Mouse (Mus musculus): ENCODE data around the gene Fam184b. TPM values are rescaled to one million over a fixed set of nuclear protein-coding genes. Genes with fewer than 3 reads are reported as not detected.
A peak's percentile ranks its signal among the peaks of the same experiment; 100 is the strongest.

Gene Fam184b
- polyA plus RNA-seq, 1 experiment from 2014 or later: 0.06 TPM

DNA sequence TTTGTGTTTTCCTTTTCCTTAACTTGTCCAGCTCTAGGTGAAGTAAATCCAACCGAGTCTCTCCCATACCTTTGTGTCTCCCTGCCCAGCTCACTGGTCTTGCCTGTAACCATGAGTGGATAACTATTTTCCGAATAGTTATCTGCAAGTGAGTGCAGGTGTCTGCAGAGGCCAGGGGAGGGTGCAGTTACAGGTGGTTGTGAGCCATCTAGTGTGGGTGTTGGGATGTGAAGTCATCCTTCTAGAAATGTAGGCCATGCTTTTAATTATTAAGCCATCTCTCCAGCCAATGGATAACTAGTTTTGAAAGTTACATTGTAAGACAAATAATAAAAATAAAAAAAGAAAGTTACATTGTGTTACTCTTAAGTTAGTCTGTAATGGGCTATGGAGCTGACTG lies 125.9 kb downstream of the Fam184b start:
- H3K4me3 ChIP-seq (replicated peaks): no peak overlapping the region
- no peak overlapping the region for H3K27ac ChIP-seq (replicated peaks)
- no peaks in the 10 kb centered on the region for H3K9me3 ChIP-seq (replicated peaks)
- no peak overlapping the region for H3K4me2 ChIP-seq
- H3K36me3 ChIP-seq (replicated peaks): peaks cover 19% of the 10 kb centered on the region; the same call in 1 of the 2 replicates
- H3K27me3 ChIP-seq: no peaks in the 10 kb centered on the region
- no peak for ATAC-seq (ENCODE audit: insufficient read depth)
- WGBS (ENCODE audit: insufficient replicate concordance): 70% methylated on average over 2 of the region's 2 CpGs
- H3K4me1 ChIP-seq (replicated peaks): no peaks in the 10 kb centered on the region
- H3K9ac ChIP-seq: no peak overlapping the region

DNA sequence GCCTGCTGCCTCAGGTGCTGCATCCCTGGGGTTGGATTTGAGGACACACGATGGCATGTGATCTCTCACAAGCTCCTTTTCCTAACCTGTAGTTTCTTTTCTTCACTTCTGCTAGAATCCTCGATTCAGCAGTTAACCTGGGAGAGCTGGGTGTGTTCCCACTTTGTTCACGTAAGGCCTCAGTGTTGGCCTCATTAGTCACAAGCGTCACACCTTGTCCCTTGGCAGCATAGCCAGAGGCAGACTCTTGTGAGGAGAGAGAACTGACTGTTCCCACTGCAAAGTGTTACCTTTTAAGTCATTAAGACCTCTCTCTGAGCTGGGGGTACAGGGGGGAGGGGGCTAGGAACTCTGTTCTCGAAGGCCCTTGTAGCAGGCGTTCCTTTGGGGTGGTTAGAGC lies 126.5 kb downstream of the Fam184b start:
- no peak overlapping the region for H3K4me2 ChIP-seq
- H3K27ac ChIP-seq (replicated peaks): no peak overlapping the region
- H3K4me1 ChIP-seq (replicated peaks): no peaks in the 10 kb centered on the region
- no peaks in the 10 kb centered on the region for H3K9me3 ChIP-seq (replicated peaks)
- peaks cover 21% of the 10 kb centered on the region for H3K36me3 ChIP-seq (replicated peaks)
- WGBS (ENCODE audit: insufficient replicate concordance): 76% methylated on average over 6 of the region's 6 CpGs
- no peak for ATAC-seq (ENCODE audit: insufficient read depth)
- H3K9ac ChIP-seq: no peak overlapping the region
- no peak overlapping the region for H3K4me3 ChIP-seq (replicated peaks)
- no peaks in the 10 kb centered on the region for H3K27me3 ChIP-seq

DNA sequence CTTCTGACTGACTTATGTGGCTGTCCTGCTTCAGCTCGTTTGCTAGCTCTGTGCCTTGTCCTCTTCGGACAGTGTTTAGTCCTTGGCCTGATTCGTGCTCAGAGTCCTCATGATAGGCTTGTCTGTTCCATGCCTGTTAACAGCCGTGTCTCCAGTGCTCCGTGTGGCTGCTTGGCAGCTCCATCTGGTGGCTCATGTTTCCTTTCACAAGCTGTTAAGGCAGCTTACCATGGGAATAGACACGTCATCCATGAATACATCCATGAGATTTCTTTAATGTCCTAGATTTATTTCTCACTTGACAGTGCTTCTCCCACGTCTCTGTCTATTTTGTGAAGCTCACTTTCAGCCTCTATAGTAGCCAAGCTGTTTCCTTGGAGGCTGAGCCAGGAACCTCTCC lies 129.3 kb downstream of the Fam184b start:
- H3K27ac ChIP-seq (replicated peaks): no peak overlapping the region
- no peaks in the 10 kb centered on the region for H3K4me1 ChIP-seq (replicated peaks)
- WGBS (ENCODE audit: insufficient replicate concordance): 74% methylated on average over 7 of the region's 7 CpGs
- H3K27me3 ChIP-seq: no peaks in the 10 kb centered on the region
- no peak for ATAC-seq (ENCODE audit: insufficient read depth)
- no peak overlapping the region for H3K4me2 ChIP-seq
- H3K36me3 ChIP-seq (replicated peaks): peaks cover 43% of the 10 kb centered on the region
- H3K4me3 ChIP-seq (replicated peaks): no peak overlapping the region
- no peaks in the 10 kb centered on the region for H3K9me3 ChIP-seq (replicated peaks)
- no peak overlapping the region for H3K9ac ChIP-seq

DNA sequence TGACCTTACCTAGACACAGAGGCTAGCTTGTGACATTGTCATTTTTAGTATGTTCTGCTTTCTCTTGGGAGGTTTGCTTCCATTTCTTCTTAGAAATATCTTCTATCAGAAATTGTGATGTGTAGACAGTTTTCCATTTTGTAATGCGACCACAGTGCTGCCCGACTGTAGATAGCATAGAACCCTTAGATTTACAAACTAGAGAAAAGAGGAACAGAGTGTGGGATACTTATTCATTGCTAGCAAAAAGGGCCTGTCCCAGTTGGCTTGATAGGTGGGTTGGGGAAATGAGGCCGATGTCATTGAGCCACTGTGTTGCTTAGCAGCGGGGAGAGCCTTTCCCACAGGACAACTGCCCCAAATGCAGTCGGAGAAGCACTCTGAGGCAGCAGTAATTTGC lies 141.8 kb downstream of the Fam184b start:
- Histone ChIP-seq H3K27ac (replicated peaks) (no peak overlapping the region), H3K9me3 (replicated peaks) (no peaks in the 10 kb centered on the region), H3K27me3 (no peaks in the 10 kb centered on the region), H3K36me3 (replicated peaks) (peaks cover 47% of the 10 kb centered on the region), H3K4me1 (replicated peaks) (peaks cover 28% of the 10 kb centered on the region), H3K4me3 (replicated peaks) (no peak overlapping the region), H3K4me2 (no peak overlapping the region), H3K9ac (no peak overlapping the region)
- ATAC-seq (ENCODE audit: insufficient read depth): no peak
- 78% methylated on average over 5 of the region's 5 CpGs for WGBS (ENCODE audit: insufficient replicate concordance)

DNA sequence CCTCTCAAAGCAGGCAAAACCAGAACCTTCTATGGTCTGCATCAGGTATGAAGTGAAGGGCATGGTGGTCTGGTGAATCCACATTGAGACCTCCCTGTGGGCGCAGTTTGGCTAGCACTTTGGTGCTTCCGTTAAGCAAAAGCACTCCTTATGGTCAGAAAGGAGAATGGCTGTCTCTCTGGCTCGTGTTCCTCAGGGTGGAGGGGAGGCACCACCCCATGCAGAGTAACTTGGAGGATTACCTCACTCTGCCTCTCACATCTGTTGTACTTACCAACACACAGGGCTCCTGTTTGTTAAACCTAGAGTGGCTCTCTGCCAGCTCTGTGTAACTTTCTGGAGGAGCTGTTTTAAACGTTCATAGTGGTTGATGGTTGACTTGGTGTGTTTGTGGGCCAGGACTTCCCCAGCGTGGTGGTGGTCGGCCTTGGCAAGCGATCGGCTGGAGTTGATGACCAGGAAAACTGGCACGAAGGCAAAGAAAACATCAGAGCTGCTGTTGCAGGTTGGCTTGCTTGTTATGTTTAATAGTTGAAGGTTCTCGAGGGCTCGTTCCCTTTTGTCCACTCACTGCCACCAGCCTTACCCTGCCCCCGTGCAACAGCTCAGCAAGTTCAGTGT lies 142.4 kb downstream of the Fam184b start:
- Histone ChIP-seq H3K4me3 (replicated peaks) (no peak overlapping the region), H3K9me3 (replicated peaks) (no peaks in the 10 kb centered on the region), H3K27me3 (no peaks in the 10 kb centered on the region), H3K4me2 (no peak overlapping the region), H3K9ac (no peak overlapping the region), H3K36me3 (replicated peaks) (peaks cover 43% of the 10 kb centered on the region), H3K27ac (replicated peaks) (no peak overlapping the region), H3K4me1 (replicated peaks) (peaks cover 28% of the 10 kb centered on the region)
- 76% methylated on average over 12 of the region's 12 CpGs for WGBS (ENCODE audit: insufficient replicate concordance)
- no peak for ATAC-seq (ENCODE audit: insufficient read depth)

DNA sequence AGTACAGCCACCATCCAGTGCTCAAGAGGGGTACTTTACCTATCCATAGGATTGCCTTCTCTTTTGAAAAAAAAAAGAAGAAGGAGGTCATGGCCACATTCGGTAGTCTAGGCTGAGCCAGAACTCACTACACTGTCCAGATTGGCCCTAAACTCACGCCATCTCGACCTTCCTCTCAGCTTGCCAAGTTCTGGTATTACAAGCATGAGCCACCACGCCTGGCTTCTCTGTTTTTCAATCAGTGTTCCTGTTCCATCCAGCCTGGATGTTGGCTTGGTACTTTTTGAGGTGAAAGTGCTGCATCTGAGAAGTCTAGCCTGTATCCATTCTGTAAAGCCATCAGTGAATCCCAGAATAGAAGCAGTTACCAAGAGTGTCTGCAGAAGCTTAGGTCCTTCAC lies 142.9 kb downstream of the Fam184b start:
- ATAC-seq (ENCODE audit: insufficient read depth): no peak

DNA sequence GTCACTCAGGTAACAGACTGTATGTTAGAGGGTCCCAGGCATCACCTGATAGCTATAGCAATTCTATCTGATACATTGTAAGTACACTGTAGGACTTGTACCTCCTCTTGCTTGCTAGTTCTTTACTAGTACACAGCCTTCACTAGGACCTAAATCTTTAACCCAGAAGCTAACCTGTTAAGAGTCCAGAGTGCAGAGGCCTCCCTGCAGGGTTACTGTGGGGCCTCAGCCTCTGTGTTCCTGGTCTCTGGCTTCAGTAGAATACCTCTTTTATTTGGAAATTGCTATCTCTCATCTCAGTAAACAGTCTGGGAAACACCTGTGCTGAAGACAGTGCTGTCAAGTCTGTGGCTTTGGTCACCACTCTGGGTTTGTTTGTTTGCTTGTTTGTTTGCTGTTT lies 143.4 kb downstream of the Fam184b start:
- no peak overlapping the region for H3K27ac ChIP-seq (replicated peaks)
- ATAC-seq (ENCODE audit: insufficient read depth): no peak
- H3K27me3 ChIP-seq: 0 out of 2 replicates have a peak, but pooled peaks cover 9% of the 10 kb centered on the region
- no peaks in the 10 kb centered on the region for H3K9me3 ChIP-seq (replicated peaks)
- H3K4me2 ChIP-seq: no peak overlapping the region
- H3K4me3 ChIP-seq (replicated peaks): no peak overlapping the region
- no peak overlapping the region for H3K9ac ChIP-seq
- peaks cover 28% of the 10 kb centered on the region for H3K4me1 ChIP-seq (replicated peaks)
- H3K36me3 ChIP-seq (replicated peaks): peaks cover 34% of the 10 kb centered on the region

More for the DNA sequence above, 142.9 kb downstream of the Fam184b start:
- H3K9ac ChIP-seq: no peak overlapping the region
- H3K4me3 ChIP-seq (replicated peaks): no peak overlapping the region
- peaks cover 37% of the 10 kb centered on the region for H3K36me3 ChIP-seq (replicated peaks)
- H3K27me3 ChIP-seq: 0 out of 2 replicates have a peak, but pooled peaks cover 5% of the 10 kb centered on the region
- peaks cover 28% of the 10 kb centered on the region for H3K4me1 ChIP-seq (replicated peaks)
- H3K9me3 ChIP-seq (replicated peaks): no peaks in the 10 kb centered on the region
- WGBS (ENCODE audit: insufficient replicate concordance): 64% methylated on average over 4 of the region's 4 CpGs
- no peak overlapping the region for H3K27ac ChIP-seq (replicated peaks)
- H3K4me2 ChIP-seq: no peak overlapping the region

DNA sequence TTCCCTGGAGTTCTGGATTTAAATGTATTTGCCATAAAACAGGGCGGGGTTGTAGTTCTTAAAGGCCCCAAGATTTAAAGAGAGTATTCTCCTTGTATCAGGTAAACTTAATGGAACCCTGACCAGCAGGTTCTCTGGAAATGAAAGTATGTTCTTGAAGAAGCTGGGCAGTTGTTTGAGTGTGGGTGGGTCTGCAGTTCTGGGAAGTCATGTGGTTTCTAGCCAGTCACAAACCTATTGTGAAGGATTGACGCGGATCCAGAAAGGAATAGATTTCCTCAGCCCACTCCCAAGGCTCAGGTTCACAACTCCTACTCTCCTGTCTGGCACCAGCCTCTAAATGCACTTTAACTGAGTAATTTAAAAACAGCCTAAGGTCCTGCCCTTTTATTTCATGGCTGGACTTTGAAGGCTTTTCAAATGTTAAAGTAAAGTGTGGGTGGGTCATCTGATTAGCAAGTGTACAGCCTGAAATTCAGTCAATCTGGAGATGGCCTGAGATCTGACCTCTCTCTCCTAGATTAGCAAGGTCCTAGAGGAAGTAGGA lies 143.9 kb downstream of the Fam184b start:
- Histone ChIP-seq H3K9me3 (replicated peaks) (no peaks in the 10 kb centered on the region), H3K27ac (replicated peaks) (no peak overlapping the region), H3K27me3 (0 out of 2 replicates have a peak, but pooled peaks cover 9% of the 10 kb centered on the region), H3K4me1 (replicated peaks) (peaks cover 28% of the 10 kb centered on the region), H3K9ac (no peak overlapping the region), H3K4me3 (replicated peaks) (no peak overlapping the region), H3K4me2 (no peak overlapping the region), H3K36me3 (replicated peaks) (peaks cover 30% of the 10 kb centered on the region)
- no peak for ATAC-seq (ENCODE audit: insufficient read depth)
- WGBS (ENCODE audit: insufficient replicate concordance): 78% methylated on average over 3 of the region's 3 CpGs

DNA sequence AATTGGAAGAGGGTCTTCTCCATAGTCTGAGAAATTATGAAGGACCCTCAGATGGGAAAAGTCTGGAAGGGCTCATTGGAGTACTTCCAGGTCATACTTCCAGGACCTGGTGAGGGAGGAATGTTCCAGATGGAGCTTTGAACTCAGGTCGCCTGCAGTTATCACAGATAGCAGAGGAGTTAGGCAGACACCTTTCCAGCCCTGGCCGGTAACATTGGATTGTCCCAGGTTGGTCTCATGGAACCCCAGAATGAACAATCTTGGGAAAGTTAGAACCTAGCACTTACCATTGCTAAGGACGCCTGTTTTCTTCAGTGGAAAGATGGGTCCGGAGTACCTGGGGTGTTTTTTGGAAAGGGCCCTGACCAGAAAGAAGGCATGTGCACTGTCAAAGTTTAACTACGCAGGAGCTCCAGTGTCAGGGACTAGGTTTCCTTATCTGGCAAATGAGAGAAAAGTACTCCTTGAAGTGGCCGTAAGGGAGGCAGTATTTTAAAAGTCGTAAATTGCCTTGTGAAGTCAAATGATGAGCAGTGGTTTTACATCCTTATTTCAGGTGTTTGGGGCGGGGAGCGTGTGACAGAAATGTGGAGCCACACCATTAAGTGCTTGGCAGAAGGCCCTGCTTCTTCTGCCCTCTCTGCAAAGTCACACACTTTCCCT lies 145.2 kb downstream of the Fam184b start:
- no peaks in the 10 kb centered on the region for H3K9me3 ChIP-seq (replicated peaks)
- H3K27me3 ChIP-seq: 0 out of 2 replicates have a peak, but pooled peaks cover 9% of the 10 kb centered on the region
- ATAC-seq (ENCODE audit: insufficient read depth): no peak
- H3K36me3 ChIP-seq (replicated peaks): peaks cover 23% of the 10 kb centered on the region
- peak overlapping the region; percentile 72 for H3K4me3 ChIP-seq (replicated peaks)
- H3K4me1 ChIP-seq (replicated peaks): peaks cover 28% of the 10 kb centered on the region
- H3K27ac ChIP-seq (replicated peaks): no peak overlapping the region
- H3K9ac ChIP-seq: peak overlapping the region; percentile 66
- peak overlapping the region; percentile 98 for H3K4me2 ChIP-seq
- 41% methylated on average over 9 of the region's 9 CpGs for WGBS (ENCODE audit: insufficient replicate concordance)

DNA sequence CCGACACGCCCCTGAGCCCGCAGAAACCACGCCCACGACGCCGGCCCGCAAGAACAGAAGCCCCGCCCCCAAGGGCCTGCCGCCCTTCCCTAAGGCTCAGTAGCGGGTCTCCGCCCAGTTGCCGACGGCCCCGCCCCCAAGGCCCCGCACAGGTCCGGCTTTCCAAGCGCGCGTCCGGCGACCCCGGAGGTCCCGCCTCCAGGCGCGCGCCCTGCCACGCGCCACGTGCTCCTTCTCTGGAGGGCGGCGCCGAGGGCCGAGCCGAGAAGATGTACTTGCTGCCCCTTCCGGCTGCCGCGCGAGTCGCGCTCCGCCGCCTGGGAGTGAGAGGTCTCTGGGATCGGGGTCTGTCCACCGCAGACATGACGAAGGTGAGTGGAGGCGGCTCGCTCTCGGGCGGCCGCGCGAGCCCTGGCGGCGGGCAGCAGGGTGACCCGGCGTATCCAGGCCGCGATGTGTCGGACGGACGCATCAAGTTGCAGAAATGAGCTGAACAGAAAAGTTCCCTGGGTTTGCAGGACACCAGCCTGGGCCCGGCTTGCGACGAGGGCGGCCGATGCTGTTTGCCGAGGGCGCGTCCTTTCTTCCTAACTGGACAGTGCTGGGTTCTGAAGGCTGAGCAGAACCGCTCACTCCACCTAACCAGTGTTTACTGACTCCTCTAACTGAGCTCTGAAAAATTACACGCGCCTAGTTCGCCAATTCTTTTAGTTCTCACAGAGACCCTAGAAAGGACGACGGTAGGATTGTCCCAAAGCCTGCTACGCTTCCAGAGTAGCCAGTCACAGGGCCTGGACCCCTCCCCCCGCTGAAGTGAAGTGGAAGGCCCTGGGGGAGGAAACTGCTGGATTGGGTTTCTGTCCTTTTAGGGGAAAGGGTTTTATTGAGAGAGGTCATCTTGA lies 146.0 kb downstream of the Fam184b start, which contains the start of gene Lap3:
TSS of gene Lap3 (plus strand) at position 184 of the 902 bp plus-strand sequence.
- peak within 1 kb of the TSS; percentile 72 for H3K4me3 ChIP-seq (replicated peaks)
- H3K9ac ChIP-seq: peak within 1 kb of the TSS; percentile 66
- H3K27me3 ChIP-seq: 0 out of 2 replicates have a peak, but pooled peaks cover 9% of the 10 kb centered on the region
- H3K4me1 ChIP-seq (replicated peaks): peaks cover 28% of the 10 kb centered on the region
- WGBS (ENCODE audit: insufficient replicate concordance): under 1% methylated on average over 78 of the region's 78 CpGs
- peak within 1 kb of the TSS; percentile 41; the same call in 1 of the 2 replicates for H3K27ac ChIP-seq (replicated peaks)
- ATAC-seq (ENCODE audit: insufficient read depth): peak; percentile 95
- peaks cover 17% of the 10 kb centered on the region for H3K36me3 ChIP-seq (replicated peaks)
- H3K9me3 ChIP-seq (replicated peaks): no peaks in the 10 kb centered on the region
- peak within 1 kb of the TSS; percentile 98 for H3K4me2 ChIP-seq
